Mouse (Mus musculus) brain, embryonic 14.5 days (tissue): ENCODE measurements around the gene Serpinb11.

Experiments
- CTCF ChIP-seq: fragments of 200-500 bp; IDR thresholded peaks from 2 replicates; pipeline ENCODE4 v1.5.1; 2012; ENCODE audit warnings: inconsistent platforms, mild to moderate bottlenecking, moderate library complexity, borderline replicate concordance; ENCODE audit not compliant: insufficient read depth, insufficient read length; ENCODE audit errors: extremely low read depth
- POLR2A ChIP-seq: fragments of 200-500 bp; IDR thresholded peaks from 2 replicates; pipeline ENCODE4 v1.6.1; 2012; ENCODE audit warnings: mild to moderate bottlenecking, inconsistent platforms, borderline replicate concordance; ENCODE audit not compliant: poor library complexity, insufficient read depth, insufficient read length, severe bottlenecking; ENCODE audit errors: extremely low read depth

DNA sequence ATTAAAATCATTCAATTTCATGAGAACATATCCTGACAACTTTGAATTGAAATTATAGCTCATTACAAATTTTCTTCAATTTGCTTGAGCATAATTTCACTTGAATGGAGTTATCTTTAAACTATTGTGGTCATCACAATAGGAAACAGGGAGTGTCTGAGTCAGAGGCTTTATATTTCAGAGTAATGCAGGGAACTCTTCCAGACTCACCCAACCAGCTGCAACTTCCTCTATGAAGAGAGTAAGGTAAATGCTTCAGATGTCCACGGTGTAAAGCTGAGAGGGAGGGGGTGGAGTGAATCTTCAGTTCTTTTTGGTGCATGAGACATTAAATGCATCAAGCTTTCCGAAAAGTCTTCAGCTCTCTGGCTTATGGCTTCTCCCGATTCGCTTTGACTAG, 61.5 kb downstream of the Serpinb11 start:
- TF ChIP-seq CTCF (no peak), POLR2A (no peak)
